Mouse (Mus musculus) midbrain, embryonic 10.5 days (tissue): ENCODE measurements at regions not wholly inside any gene's neighbourhood (a gene's known extent, or its start where the extent isn't known, plus 50 kb on each side); places are given as distances from the start of the nearest gene placed in this dataset.

Experiments
- DNase-seq: peaks from one replicate; pipeline ENCODE4 v3.0.0-alpha.2; 2017; ENCODE audit warnings: low spot score
- H3K27ac ChIP-seq: fragments of 300-500 bp; sonication (generic); replicated peaks from 2 replicates; pipeline ENCODE4 v1.5.1; 2016; ENCODE audit warnings: mild to moderate bottlenecking
- H3K27me3 ChIP-seq: fragments of 300-500 bp; sonication (generic); 2 replicates; pipeline ENCODE4 v1.6.1; 2016; ENCODE audit warnings: low read depth, mild to moderate bottlenecking; ENCODE audit not compliant: poor library complexity, severe bottlenecking
- H3K36me3 ChIP-seq: fragments of 300-500 bp; sonication (generic); 2 replicates; pipeline ENCODE4 v1.6.1; 2016; ENCODE audit warnings: mild to moderate bottlenecking, moderate library complexity
- H3K4me1 ChIP-seq: fragments of 300-500 bp; sonication (generic); 2 replicates; pipeline ENCODE4 v1.6.1; 2016
- H3K4me3 ChIP-seq: fragments of 300-500 bp; sonication (generic); 2 replicates; pipeline ENCODE4 v1.5.1; 2016; ENCODE audit warnings: mild to moderate bottlenecking, moderate library complexity
- H3K9me3 ChIP-seq: fragments of 300-500 bp; sonication (generic); replicated peaks from 2 replicates; pipeline ENCODE4 v1.6.1; 2016; ENCODE audit warnings: mild to moderate bottlenecking
- WGBS: fragments of 180-500 bp; shearing (Covaris S2); methylation state at CpG from one replicate; pipeline ENCODE4 v1.1.7; 2016; 5-methylcytosine and 5-hydroxymethylcytosine counted together

GRCm38 (mm10) chr14:72027362-72028020, 464.1 kb downstream of the Gm9195 start:
- no peak for DNase-seq
- H3K36me3 ChIP-seq: no peaks in the 10 kb centered on the region
- no peak overlapping the region for H3K27ac ChIP-seq
- no peaks in the 10 kb centered on the region for H3K27me3 ChIP-seq
- no peaks in the 10 kb centered on the region for H3K4me1 ChIP-seq
- no peaks in the 10 kb centered on the region for H3K9me3 ChIP-seq
- H3K4me3 ChIP-seq: no peak overlapping the region
- 68% methylated on average over 8 of the region's 8 CpGs for WGBS

GRCm38 (mm10) chr14:72004371-72004770, 487.3 kb downstream of the Gm9195 start:
- no peaks in the 10 kb centered on the region for H3K4me1 ChIP-seq
- no peaks in the 10 kb centered on the region for H3K9me3 ChIP-seq
- no peaks in the 10 kb centered on the region for H3K27me3 ChIP-seq
- no peak overlapping the region for H3K4me3 ChIP-seq
- DNase-seq: no peak
- no peaks in the 10 kb centered on the region for H3K36me3 ChIP-seq
- no peak overlapping the region for H3K27ac ChIP-seq
- 73% methylated on average over 2 of the region's 2 CpGs for WGBS

GRCm38 (mm10) chr14:72002205-72003138, 489.2 kb downstream of the Gm9195 start:
- Histone ChIP-seq H3K36me3 (no peaks in the 10 kb centered on the region), H3K9me3 (no peaks in the 10 kb centered on the region), H3K27me3 (no peaks in the 10 kb centered on the region), H3K4me1 (no peaks in the 10 kb centered on the region), H3K27ac (no peak overlapping the region), H3K4me3 (no peak overlapping the region)
- DNase-seq: no peak
- WGBS: 68% methylated on average over 7 of the region's 7 CpGs

GRCm38 (mm10) chr14:71973016-71973415, 518.6 kb downstream of the Gm9195 start:
- H3K27me3 ChIP-seq: no peaks in the 10 kb centered on the region
- no peak overlapping the region for H3K27ac ChIP-seq
- H3K9me3 ChIP-seq: no peaks in the 10 kb centered on the region
- no peaks in the 10 kb centered on the region for H3K4me1 ChIP-seq
- no peak for DNase-seq
- no peak overlapping the region for H3K4me3 ChIP-seq
- no peaks in the 10 kb centered on the region for H3K36me3 ChIP-seq
- WGBS: 84% methylated on average over 4 of the region's 4 CpGs

GRCm38 (mm10) chr14:71972521-71972920, 519.1 kb downstream of the Gm9195 start:
- H3K36me3 ChIP-seq: no peaks in the 10 kb centered on the region
- WGBS: 97% methylated on average over 1 of the region's 1 CpGs
- H3K4me1 ChIP-seq: no peaks in the 10 kb centered on the region

GRCm38 (mm10) chr14:71967646-71968045, 524.0 kb downstream of the Gm9195 start:
- Histone ChIP-seq H3K27ac (no peak overlapping the region), H3K36me3 (no peaks in the 10 kb centered on the region), H3K4me3 (no peak overlapping the region), H3K4me1 (peaks cover 15% of the 10 kb centered on the region), H3K9me3 (no peaks in the 10 kb centered on the region), H3K27me3 (no peaks in the 10 kb centered on the region)
- no peak for DNase-seq
- 65% methylated on average over 6 of the region's 6 CpGs for WGBS

More at GRCm38 (mm10) chr14:71972521-71972920, 519.1 kb downstream of the Gm9195 start:
- no peak for DNase-seq
- Histone ChIP-seq H3K4me3 (no peak overlapping the region), H3K9me3 (no peaks in the 10 kb centered on the region), H3K27me3 (no peaks in the 10 kb centered on the region), H3K27ac (no peak overlapping the region)

- Histone ChIP-seq H3K4me3 (no peak overlapping the region), H3K36me3 (no peaks in the 10 kb centered on the region), H3K4me1 (peaks cover 15% of the 10 kb centered on the region), H3K9me3 (no peaks in the 10 kb centered on the region), H3K27me3 (no peaks in the 10 kb centered on the region), H3K27ac (peak overlapping the region; percentile 9; the same call in 1 of the 2 replicates)
- 2% methylated on average over 4 of the region's 4 CpGs for WGBS
- peak; percentile 28 for DNase-seq
Measured at GRCm38 (mm10) chr14:71963389-71964169, 528.1 kb downstream of the Gm9195 start.

- Histone ChIP-seq H3K9me3 (no peaks in the 10 kb centered on the region), H3K27me3 (no peaks in the 10 kb centered on the region), H3K27ac (no peak overlapping the region), H3K36me3 (no peaks in the 10 kb centered on the region), H3K4me3 (no peak overlapping the region), H3K4me1 (no peaks in the 10 kb centered on the region)
- 92% methylated on average over 2 of the region's 2 CpGs for whole genome bisulfite sequencing
- DNase-seq: no peak
Measured at GRCm38 (mm10) chr14:71948701-71949100, 542.9 kb downstream of the Gm9195 start.

GRCm38 (mm10) chr14:71937157-71937485, 554.5 kb downstream of the Gm9195 start:
- no peak overlapping the region for H3K4me3 ChIP-seq
- H3K27me3 ChIP-seq: no peaks in the 10 kb centered on the region
- WGBS: 89% methylated on average over 2 of the region's 2 CpGs
- H3K4me1 ChIP-seq: no peaks in the 10 kb centered on the region
- no peak for DNase-seq
- H3K27ac ChIP-seq: no peak overlapping the region
- no peaks in the 10 kb centered on the region for H3K9me3 ChIP-seq
- H3K36me3 ChIP-seq: no peaks in the 10 kb centered on the region

GRCm38 (mm10) chr14:71936373-71937156, 555.1 kb downstream of the Gm9195 start:
- DNase-seq: no peak
- Histone ChIP-seq H3K27me3 (no peaks in the 10 kb centered on the region), H3K4me3 (no peak overlapping the region), H3K36me3 (no peaks in the 10 kb centered on the region), H3K27ac (no peak overlapping the region), H3K4me1 (no peaks in the 10 kb centered on the region), H3K9me3 (no peaks in the 10 kb centered on the region)
- WGBS: 53% methylated on average over 6 of the region's 6 CpGs

GRCm38 (mm10) chr14:71915964-71916363, 575.7 kb downstream of the Gm9195 start:
- no peak for DNase-seq
- no peaks in the 10 kb centered on the region for H3K27me3 ChIP-seq
- no peaks in the 10 kb centered on the region for H3K9me3 ChIP-seq
- 85% methylated on average over 5 of the region's 5 CpGs for WGBS
- H3K4me1 ChIP-seq: no peaks in the 10 kb centered on the region
- no peaks in the 10 kb centered on the region for H3K36me3 ChIP-seq
- H3K4me3 ChIP-seq: no peak overlapping the region
- no peak overlapping the region for H3K27ac ChIP-seq

GRCm38 (mm10) chr14:71910936-71911335, 580.7 kb downstream of the Gm9195 start:
- no peaks in the 10 kb centered on the region for H3K4me1 ChIP-seq
- WGBS: 62% methylated on average over 2 of the region's 2 CpGs

More at GRCm38 (mm10) chr14:71910936-71911335, 580.7 kb downstream of the Gm9195 start:
- H3K27ac ChIP-seq: no peak overlapping the region
- no peak overlapping the region for H3K4me3 ChIP-seq
- no peaks in the 10 kb centered on the region for H3K27me3 ChIP-seq
- H3K36me3 ChIP-seq: no peaks in the 10 kb centered on the region
- no peaks in the 10 kb centered on the region for H3K9me3 ChIP-seq
- DNase-seq: no peak
